Mouse (Mus musculus): ENCODE results near the gene Mia3.
"Not testable (repeated sequence)": the region's sequence is repeated elsewhere in the genome, so short reads cannot be mapped to it uniquely, and the experiment has no call there.

Mia3 gene

GRCm38 (mm10) chr1:183344886-183345816 lies 24.2 kb downstream of the Mia3 start:
- DNase-seq (ENCODE audit: low read depth, low spot score) = peak; percentile 84

- not testable (repeated sequence) for DNase-seq (ENCODE audit: low read depth, low spot score)
These were observed 26.5 kb downstream of the Mia3 start for GRCm38 (mm10) chr1:183342902-183343301.

GRCm38 (mm10) chr1:183327171-183327570 lies 42.2 kb downstream of the Mia3 start:
- no peak for DNase-seq (ENCODE audit: low read depth, low spot score)

- no peak for DNase-seq (ENCODE audit: low read depth, low spot score)
These were observed 44.9 kb downstream of the Mia3 start for GRCm38 (mm10) chr1:183324433-183324832.

GRCm38 (mm10) chr1:183323923-183324322 lies 45.4 kb downstream of the Mia3 start:
- DNase-seq (ENCODE audit: low read depth, low spot score) = no peak

- not testable (repeated sequence) for DNase-seq (ENCODE audit: low read depth, low spot score)
These were observed 46.9 kb downstream of the Mia3 start for GRCm38 (mm10) chr1:183322496-183322895.

- no peak for DNase-seq (ENCODE audit: low read depth, low spot score)
These were observed 48.6 kb downstream of the Mia3 start for GRCm38 (mm10) chr1:183320708-183321107.

- DNase-seq (ENCODE audit: low read depth, low spot score) = no peak
These were observed 53.6 kb downstream of the Mia3 start for GRCm38 (mm10) chr1:183315783-183316182.

GRCm38 (mm10) chr1:183312076-183312475 lies 57.3 kb downstream of the Mia3 start:
- DNase-seq (ENCODE audit: low read depth, low spot score) = no peak

- not testable (repeated sequence) for DNase-seq (ENCODE audit: low read depth, low spot score)
These were observed 59.8 kb downstream of the Mia3 start for GRCm38 (mm10) chr1:183309601-183310000.

- no peak for DNase-seq (ENCODE audit: low read depth, low spot score)
These were observed 60.9 kb downstream of the Mia3 start for GRCm38 (mm10) chr1:183308476-183308875.

- DNase-seq (ENCODE audit: low read depth, low spot score) = no peak
These were observed 61.8 kb downstream of the Mia3 start for GRCm38 (mm10) chr1:183307555-183307954.

GRCm38 (mm10) chr1:183299161-183299560 lies 70.2 kb downstream of the Mia3 start:
- peak; percentile 66 for DNase-seq (ENCODE audit: low read depth, low spot score)

- DNase-seq (ENCODE audit: low read depth, low spot score) = no peak
These were observed 71.4 kb downstream of the Mia3 start for GRCm38 (mm10) chr1:183297886-183298489.

GRCm38 (mm10) chr1:183297473-183297885 lies 71.9 kb downstream of the Mia3 start:
- no peak for DNase-seq (ENCODE audit: low read depth, low spot score)

- DNase-seq (ENCODE audit: low read depth, low spot score) = peak; percentile 81
These were observed 72.4 kb downstream of the Mia3 start, which contains the start of gene Brox for GRCm38 (mm10) chr1:183296877-183297383. Brox (minus strand) TSS chr1:183297269.

GRCm38 (mm10) chr1:183296465-183296864 lies 72.9 kb downstream of the Mia3 start, which contains the start of gene Aida:
Aida (plus strand) TSS chr1:183296590.
- no peak for DNase-seq (ENCODE audit: low read depth, low spot score)

- DNase-seq (ENCODE audit: low read depth, low spot score) = no peak
These were observed 79.8 kb downstream of the Mia3 start for GRCm38 (mm10) chr1:183289576-183289975.

- DNase-seq (ENCODE audit: low read depth, low spot score) = no peak
These were observed 81.0 kb downstream of the Mia3 start for GRCm38 (mm10) chr1:183288351-183288750.

Data from retina, postnatal 7 days (tissue).